Mouse (Mus musculus): Measurements from ENCODE around the gene Hmgn5. TPM values are rescaled to one million over a fixed set of nuclear protein-coding genes. Genes with fewer than 3 reads are reported as not detected.
A peak's percentile ranks its signal among the peaks of the same experiment; 100 is the strongest.

The Hmgn5 gene
- 31.3 and 34.0 TPM in 2 replicates for polyA plus RNA-seq (2014; fragmentation: Nextera tagmentation; extraction: Ambion mirVana)

GRCm38 (mm10) chrX:109013283-109013682 lies at the start of gene Hmgn5:
Hmgn5 (minus strand) TSS chrX:109013404.
- ATAC-seq (ENCODE audit: insufficient read depth): peak; percentile 99
- WGBS: 10% methylated on average over 25 of the region's 25 CpGs
- H3K4me3 ChIP-seq (ENCODE audit: low read depth, low read length): peak within 1 kb of the TSS; percentile 46

GRCm38 (mm10) chrX:109047773-109048172 lies 34.6 kb upstream of the Hmgn5 start:
- Histone ChIP-seq H3K4me2 (no peak overlapping the region), H3K27me3 (ENCODE audit: insufficient read depth, low read length) (no peaks in the 10 kb centered on the region)
- no peak for ATAC-seq (ENCODE audit: insufficient read depth)

More at GRCm38 (mm10) chrX:109013283-109013682, at the start of gene Hmgn5:
- Histone ChIP-seq H3K27ac (ENCODE audit: low read depth) (peak within 1 kb of the TSS; percentile 77), H3K27me3 (ENCODE audit: insufficient read depth, low read length) (no peaks in the 10 kb centered on the region), H3K36me3 (ENCODE audit: insufficient read depth) (no peaks in the 10 kb centered on the region), H3K9ac (peak within 1 kb of the TSS; percentile 55), H3K4me2 (peak within 1 kb of the TSS; percentile 63), H3K4me1 (ENCODE audit: insufficient read depth) (no peaks in the 10 kb centered on the region), H3K9me3 (ENCODE audit: low read depth, low read length) (no peaks in the 10 kb centered on the region)
- DNase-seq: peak; percentile 95
- no peak for TF ChIP-seq CTCF (IDR thresholded peaks at IDR 0.05; ENCODE audit: low read depth)

GRCm38 (mm10) chrX:109026224-109026623 lies 13.0 kb upstream of the Hmgn5 start:
- H3K36me3 ChIP-seq (ENCODE audit: insufficient read depth): no peaks in the 10 kb centered on the region
- no peak overlapping the region for H3K4me3 ChIP-seq (ENCODE audit: low read depth, low read length)
- ATAC-seq (ENCODE audit: insufficient read depth): no peak
- peak; percentile 0 for DNase-seq
- H3K4me1 ChIP-seq (ENCODE audit: insufficient read depth): no peaks in the 10 kb centered on the region
- no peak overlapping the region for H3K9ac ChIP-seq
- WGBS: 20% methylated on average over 1 of the region's 1 CpGs
- no peak overlapping the region for H3K27ac ChIP-seq (ENCODE audit: low read depth)
- no peaks in the 10 kb centered on the region for H3K9me3 ChIP-seq (ENCODE audit: low read depth, low read length)
- H3K4me2 ChIP-seq: no peak overlapping the region
- H3K27me3 ChIP-seq (ENCODE audit: insufficient read depth, low read length): no peaks in the 10 kb centered on the region
- TF ChIP-seq CTCF (IDR thresholded peaks at IDR 0.05; ENCODE audit: low read depth): no peak

More at GRCm38 (mm10) chrX:109047773-109048172, 34.6 kb upstream of the Hmgn5 start:
- DNase-seq: no peak
- H3K9me3 ChIP-seq (ENCODE audit: low read depth, low read length): no peaks in the 10 kb centered on the region
- H3K27ac ChIP-seq (ENCODE audit: low read depth): no peak overlapping the region
- no peaks in the 10 kb centered on the region for H3K36me3 ChIP-seq (ENCODE audit: insufficient read depth)
- WGBS: 30% methylated on average over 1 of the region's 1 CpGs
- no peak overlapping the region for H3K9ac ChIP-seq
- no peak for TF ChIP-seq CTCF (IDR thresholded peaks at IDR 0.05; ENCODE audit: low read depth)
- no peak overlapping the region for H3K4me3 ChIP-seq (ENCODE audit: low read depth, low read length)
- no peaks in the 10 kb centered on the region for H3K4me1 ChIP-seq (ENCODE audit: insufficient read depth)

- Histone ChIP-seq H3K36me3 (ENCODE audit: insufficient read depth) (no peaks in the 10 kb centered on the region), H3K9me3 (ENCODE audit: low read depth, low read length) (no peaks in the 10 kb centered on the region), H3K27me3 (ENCODE audit: insufficient read depth, low read length) (no peaks in the 10 kb centered on the region), H3K4me1 (ENCODE audit: insufficient read depth) (no peaks in the 10 kb centered on the region), H3K9ac (no peak overlapping the region), H3K4me3 (ENCODE audit: low read depth, low read length) (no peak overlapping the region), H3K4me2 (no peak overlapping the region), H3K27ac (ENCODE audit: low read depth) (no peak overlapping the region)
- ATAC-seq (ENCODE audit: insufficient read depth) (no peak), DNase-seq (no peak)
- TF ChIP-seq CTCF (IDR thresholded peaks at IDR 0.05; ENCODE audit: low read depth): no peak
- 48% methylated on average over 2 of the region's 2 CpGs for WGBS
Observed at GRCm38 (mm10) chrX:109020858-109021257, 7.7 kb upstream of the Hmgn5 start.

- Histone ChIP-seq H3K36me3 (ENCODE audit: insufficient read depth) (no peaks in the 10 kb centered on the region), H3K9ac (no peak overlapping the region; the same call in 1 of the 2 replicates), H3K4me1 (ENCODE audit: insufficient read depth) (no peaks in the 10 kb centered on the region), H3K27me3 (ENCODE audit: insufficient read depth, low read length) (no peaks in the 10 kb centered on the region), H3K27ac (ENCODE audit: low read depth) (no peak overlapping the region), H3K4me2 (peak overlapping the region; percentile 63), H3K9me3 (ENCODE audit: low read depth, low read length) (no peaks in the 10 kb centered on the region), H3K4me3 (ENCODE audit: low read depth, low read length) (peak overlapping the region; percentile 46)
- WGBS: 18% methylated on average over 4 of the region's 4 CpGs
- ATAC-seq (ENCODE audit: insufficient read depth) (no peak), DNase-seq (peak; percentile 31)
- TF ChIP-seq CTCF (IDR thresholded peaks at IDR 0.05; ENCODE audit: low read depth): no peak
Observed at GRCm38 (mm10) chrX:109014166-109014565, 962 bp upstream of the Hmgn5 start.

- Histone ChIP-seq H3K27me3 (ENCODE audit: insufficient read depth, low read length) (no peaks in the 10 kb centered on the region), H3K4me3 (ENCODE audit: low read depth, low read length) (peak overlapping the region; percentile 46), H3K27ac (ENCODE audit: low read depth) (peak overlapping the region; percentile 70), H3K36me3 (ENCODE audit: insufficient read depth) (no peaks in the 10 kb centered on the region), H3K9ac (peak overlapping the region; percentile 55), H3K4me1 (ENCODE audit: insufficient read depth) (no peaks in the 10 kb centered on the region), H3K9me3 (ENCODE audit: low read depth, low read length) (no peaks in the 10 kb centered on the region), H3K4me2 (peak overlapping the region; percentile 63)
- peak; percentile 80 for ATAC-seq (ENCODE audit: insufficient read depth)
- WGBS: 7% methylated on average over 17 of the region's 17 CpGs
- DNase-seq: peak; percentile 59
- no peak for TF ChIP-seq CTCF (IDR thresholded peaks at IDR 0.05; ENCODE audit: low read depth)
Observed at GRCm38 (mm10) chrX:109013686-109014085, 482 bp upstream of the Hmgn5 start.

GRCm38 (mm10) chrX:109012371-109013031 lies 703 bp downstream of the Hmgn5 start:
- DNase-seq (peak; percentile 81), ATAC-seq (ENCODE audit: insufficient read depth) (peak; percentile 83)
- no peaks in the 10 kb centered on the region for H3K9me3 ChIP-seq (ENCODE audit: low read depth, low read length)
- H3K36me3 ChIP-seq (ENCODE audit: insufficient read depth): no peaks in the 10 kb centered on the region
- H3K4me3 ChIP-seq (ENCODE audit: low read depth, low read length): peak overlapping the region; percentile 46
- H3K27me3 ChIP-seq (ENCODE audit: insufficient read depth, low read length): no peaks in the 10 kb centered on the region
- peak overlapping the region; percentile 34 for H3K9ac ChIP-seq
- peak overlapping the region; percentile 59 for H3K4me2 ChIP-seq
- TF ChIP-seq CTCF (IDR thresholded peaks at IDR 0.05; ENCODE audit: low read depth): peak; percentile 58
- WGBS: 10% methylated on average over 23 of the region's 23 CpGs
- H3K4me1 ChIP-seq (ENCODE audit: insufficient read depth): no peaks in the 10 kb centered on the region
- H3K27ac ChIP-seq (ENCODE audit: low read depth): peak overlapping the region; percentile 77
